Mouse (Mus musculus) E14TG2a.4 (cell line): ENCODE measurements around the gene Derl2.

Experiments used
- H3K27me3 ChIP-seq: 2 replicates; pipeline ENCODE4 v1.6.1; 2014; ENCODE audit warnings: low read length, control low read depth; ENCODE audit not compliant: insufficient read depth
- H3K36me3 ChIP-seq: 2 replicates; pipeline ENCODE4 v1.6.1; 2014; ENCODE audit warnings: low read length, control low read depth; ENCODE audit not compliant: insufficient read depth
- H3K4me1 ChIP-seq: replicated peaks from 2 replicates; pipeline ENCODE4 v1.6.1; 2014; ENCODE audit warnings: low read depth, low read length, control low read depth
- H3K4me3 ChIP-seq: replicated peaks from 2 replicates; pipeline ENCODE4 v1.5.1; 2014; ENCODE audit warnings: mild to moderate bottlenecking, low read length
- H3K9me3 ChIP-seq: 2 replicates; pipeline ENCODE4 v1.6.1; 2014; ENCODE audit warnings: low read length, control low read depth
- CTCF ChIP-seq: conservative IDR thresholded peaks from 2 replicates; pipeline ENCODE4 v1.5.1; 2014; ENCODE audit warnings: low read length
- NANOG ChIP-seq: IDR thresholded peaks from 2 replicates; pipeline ENCODE4 v1.6.1; 2014; ENCODE audit warnings: borderline replicate concordance, low read length, mixed read lengths
- POU5F1 ChIP-seq: IDR thresholded peaks from 2 replicates; pipeline ENCODE4 v1.6.1; 2014; ENCODE audit warnings: low read length, borderline replicate concordance

Gene Derl2

DNA sequence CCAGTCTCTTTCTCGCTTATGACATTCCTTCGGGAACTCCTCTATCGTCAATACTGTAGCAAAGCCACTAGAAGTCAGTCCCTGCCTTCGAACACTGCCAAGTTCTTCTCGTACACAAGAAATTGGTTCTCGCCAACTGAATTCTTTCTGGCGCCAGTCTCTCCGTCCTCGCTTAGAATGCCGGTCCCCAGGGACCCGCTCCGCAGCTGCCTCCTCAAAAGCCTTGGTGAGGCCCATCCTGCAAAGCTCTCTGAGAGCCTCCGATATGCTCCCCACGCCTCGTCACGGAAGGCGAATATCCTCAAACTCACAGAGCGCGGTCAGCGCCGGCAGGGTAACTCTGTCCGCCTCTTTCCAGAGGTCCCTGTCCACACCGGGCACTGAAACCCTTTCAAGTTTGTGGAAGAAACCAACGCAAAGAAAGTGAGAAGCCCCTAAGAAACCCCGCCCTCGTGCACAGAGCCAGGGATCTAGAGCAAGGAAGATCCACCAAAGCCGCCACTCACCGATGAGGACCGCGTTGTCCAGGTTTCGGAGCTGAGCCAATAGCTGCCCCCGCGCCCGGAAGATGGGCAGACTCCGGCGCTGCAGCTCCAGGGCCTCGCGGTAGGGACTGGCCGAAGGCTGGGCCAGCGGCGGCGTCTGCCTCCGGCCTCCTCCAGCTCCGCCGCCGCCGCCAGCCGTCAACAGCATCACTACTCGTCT lies 15.9 kb downstream of the Derl2 start:
- Histone ChIP-seq H3K4me3 (peak overlapping the region; percentile 100), H3K9me3 (no peaks in the 10 kb centered on the region), H3K27me3 (no peaks in the 10 kb centered on the region), H3K4me1 (peaks cover 31% of the 10 kb centered on the region), H3K36me3 (peaks cover 56% of the 10 kb centered on the region)
- no peak for TF ChIP-seq NANOG

DNA sequence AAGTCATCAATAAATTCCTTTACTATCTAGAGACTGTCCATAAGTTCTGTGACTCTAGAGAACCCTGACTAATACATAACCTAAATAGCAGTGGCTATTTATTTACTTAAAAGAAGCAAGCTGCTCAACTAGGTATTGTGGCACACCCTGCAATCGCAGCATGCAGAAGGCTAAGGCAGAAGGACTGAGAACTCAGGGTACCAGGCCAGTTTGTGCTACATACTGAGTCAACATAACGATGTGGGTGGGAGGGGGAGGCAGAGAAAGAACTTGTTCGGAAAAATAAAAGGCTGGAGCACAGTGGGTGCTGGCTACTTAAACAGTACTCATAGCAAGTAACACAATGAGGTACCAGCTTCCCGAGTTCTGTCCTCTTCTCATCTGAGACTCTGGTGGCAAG lies 18.5 kb downstream of the Derl2 start:
- H3K4me3 ChIP-seq, result no peak overlapping the region
- H3K4me1 ChIP-seq, result peaks cover 31% of the 10 kb centered on the region
- TF ChIP-seq NANOG (no peak), CTCF (no peak), POU5F1 (no peak)
- no peaks in the 10 kb centered on the region for H3K9me3 ChIP-seq
- H3K27me3 ChIP-seq, result no peaks in the 10 kb centered on the region
- H3K36me3 ChIP-seq, result peaks cover 63% of the 10 kb centered on the region

DNA sequence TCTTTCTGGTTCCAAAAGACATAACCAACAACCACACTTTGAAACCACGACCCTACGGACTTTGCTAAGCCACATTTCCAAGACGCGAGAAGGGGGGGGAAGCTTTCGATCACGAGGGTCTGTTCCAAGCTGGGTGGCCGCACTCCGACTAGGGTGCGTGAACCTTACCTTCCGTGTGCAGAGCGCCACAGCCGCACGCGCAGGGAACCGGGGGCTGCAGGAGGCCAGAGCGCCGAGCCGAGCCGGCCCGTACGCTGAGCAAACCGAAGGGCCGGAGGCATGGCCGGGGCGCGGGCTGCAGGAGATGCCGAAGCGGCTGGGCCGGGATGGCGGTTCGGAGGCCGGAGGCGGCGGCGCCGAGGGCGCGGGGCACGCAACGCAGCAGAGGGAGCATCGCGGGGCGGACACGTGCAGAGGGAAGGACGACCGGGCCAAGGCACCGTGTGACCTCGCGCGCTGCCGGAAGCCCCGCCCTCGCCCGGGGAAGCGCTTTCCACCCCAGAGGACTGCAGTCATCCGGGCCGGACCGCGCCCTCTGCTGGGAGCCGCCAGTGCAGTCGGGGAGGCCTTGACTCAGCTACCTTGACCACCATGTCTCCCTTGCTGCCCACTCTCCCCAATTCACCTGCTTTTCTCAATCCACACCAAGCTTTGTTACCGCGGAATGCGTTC lies 36.9 kb downstream of the Derl2 start, which contains the start of gene C1qbp:
Gene C1qbp, minus strand, starts transcription at position 470 of the 672 bp plus-strand sequence.
- no peaks in the 10 kb centered on the region for H3K27me3 ChIP-seq
- peak within 1 kb of the TSS; percentile 97 for H3K4me3 ChIP-seq
- peaks cover 56% of the 10 kb centered on the region for H3K4me1 ChIP-seq
- H3K36me3 ChIP-seq, result peaks cover 82% of the 10 kb centered on the region
- no peaks in the 10 kb centered on the region for H3K9me3 ChIP-seq
- TF ChIP-seq POU5F1, result no peak
- peak; percentile 40 for TF ChIP-seq CTCF

DNA sequence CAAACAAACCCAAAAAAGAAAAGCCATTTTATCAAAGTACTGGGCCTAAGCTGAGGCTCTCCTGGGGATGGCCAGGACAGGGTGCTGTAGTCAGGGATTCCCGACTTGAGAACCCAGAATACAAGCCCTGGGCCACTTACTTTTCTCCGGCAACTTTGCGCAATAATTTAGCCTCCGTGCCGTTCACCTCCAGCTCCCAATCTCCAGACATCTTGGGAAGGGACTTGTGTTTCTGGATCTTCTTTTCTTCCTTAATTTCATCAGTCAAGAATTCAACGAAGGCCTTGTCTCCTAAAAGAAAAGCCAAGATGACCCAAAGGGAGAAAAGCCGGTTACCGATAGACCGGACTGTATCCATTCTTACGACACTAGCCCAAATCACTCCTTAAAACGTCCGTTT lies 37.6 kb downstream of the Derl2 start:
- Histone ChIP-seq H3K27me3 (no peaks in the 10 kb centered on the region), H3K36me3 (peaks cover 82% of the 10 kb centered on the region), H3K4me1 (peaks cover 57% of the 10 kb centered on the region), H3K4me3 (peak overlapping the region; percentile 97), H3K9me3 (no peaks in the 10 kb centered on the region)
- TF ChIP-seq NANOG (no peak), CTCF (no peak), POU5F1 (no peak)

DNA sequence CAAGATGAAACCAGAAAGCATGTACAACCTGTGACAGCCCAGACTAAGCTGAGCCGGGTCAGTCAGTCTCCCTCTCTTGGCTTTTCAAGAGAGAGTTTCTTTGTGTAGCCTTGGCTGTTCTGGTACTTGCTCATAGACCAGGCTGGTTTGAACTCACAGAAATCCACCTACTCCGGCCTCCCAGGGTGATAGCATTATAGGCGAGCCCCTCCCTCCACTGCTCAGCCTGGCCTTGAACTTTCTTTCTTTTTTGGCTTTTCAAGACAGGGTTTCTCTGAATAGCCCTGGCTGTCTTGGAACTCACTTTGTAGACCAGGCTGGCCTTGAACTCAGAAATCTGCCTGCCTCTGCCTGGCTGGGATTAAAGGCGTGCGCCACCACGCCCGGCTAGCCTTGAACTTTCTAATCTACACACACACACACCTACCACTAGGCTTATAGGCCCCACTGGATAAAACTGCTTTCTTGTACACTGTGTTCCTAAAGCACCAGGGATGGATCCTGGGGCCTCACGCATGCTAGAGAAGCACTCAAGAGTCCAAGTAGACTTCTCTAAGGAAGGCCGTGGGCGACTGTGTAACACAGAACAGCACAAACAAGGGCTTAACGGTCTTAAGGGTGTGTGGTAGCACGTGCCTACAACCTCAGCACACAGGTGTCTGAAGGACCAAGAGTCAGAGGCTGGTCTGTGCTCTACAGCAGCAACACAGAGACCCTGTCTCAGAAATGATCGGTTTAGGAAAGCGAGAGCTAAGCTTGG lies 38.7 kb downstream of the Derl2 start:
- Histone ChIP-seq H3K9me3 (no peaks in the 10 kb centered on the region), H3K4me3 (peak overlapping the region; percentile 97), H3K4me1 (peaks cover 49% of the 10 kb centered on the region), H3K36me3 (peaks cover 82% of the 10 kb centered on the region), H3K27me3 (no peaks in the 10 kb centered on the region)
- no peak for TF ChIP-seq POU5F1
- no peak for TF ChIP-seq NANOG
- TF ChIP-seq CTCF, result no peak

DNA sequence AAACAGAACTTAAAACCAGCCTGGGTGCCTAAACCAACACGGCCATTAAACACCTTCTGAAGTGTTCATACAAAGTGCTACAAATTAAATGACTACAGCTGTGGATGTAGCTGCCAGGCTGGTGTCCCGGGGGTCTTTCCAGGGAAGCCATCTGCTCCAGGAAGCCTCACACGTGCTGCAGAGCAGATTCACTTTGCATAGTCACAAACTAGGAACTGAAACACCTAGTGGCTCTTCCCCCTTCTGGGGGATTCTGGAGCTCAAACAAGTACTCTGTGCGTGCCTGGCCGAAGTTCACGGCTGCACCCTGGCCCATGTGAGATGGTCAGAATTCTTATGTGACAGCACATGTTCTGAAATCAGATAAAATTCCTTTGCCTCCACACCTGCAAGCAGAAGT lies 39.4 kb downstream of the Derl2 start:
- no peak for TF ChIP-seq NANOG
- no peak for TF ChIP-seq POU5F1
- no peak for TF ChIP-seq CTCF
- Histone ChIP-seq H3K4me3 (peak overlapping the region; percentile 97), H3K27me3 (no peaks in the 10 kb centered on the region), H3K9me3 (no peaks in the 10 kb centered on the region), H3K4me1 (peaks cover 47% of the 10 kb centered on the region), H3K36me3 (peaks cover 82% of the 10 kb centered on the region)

DNA sequence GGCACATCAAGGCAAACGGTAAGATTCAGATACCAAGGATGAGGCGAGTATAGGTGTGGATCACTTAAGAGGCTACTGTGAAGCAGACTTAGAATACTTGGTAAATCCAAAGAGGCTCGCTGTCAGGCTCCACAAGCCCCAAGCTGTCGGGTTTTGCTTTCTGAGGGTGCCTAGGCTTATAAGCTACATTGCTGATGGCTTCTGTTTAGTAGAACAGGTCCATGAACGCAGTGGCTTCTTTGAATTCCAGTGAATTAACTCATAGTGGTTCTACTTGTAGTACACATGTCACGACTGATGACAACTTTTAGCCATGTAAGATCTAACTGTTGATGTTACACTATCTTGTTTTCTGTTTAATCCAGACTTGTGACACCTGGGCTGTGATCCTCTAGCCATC lies 42.3 kb downstream of the Derl2 start:
- TF ChIP-seq NANOG (no peak), CTCF (no peak), POU5F1 (no peak)

DNA sequence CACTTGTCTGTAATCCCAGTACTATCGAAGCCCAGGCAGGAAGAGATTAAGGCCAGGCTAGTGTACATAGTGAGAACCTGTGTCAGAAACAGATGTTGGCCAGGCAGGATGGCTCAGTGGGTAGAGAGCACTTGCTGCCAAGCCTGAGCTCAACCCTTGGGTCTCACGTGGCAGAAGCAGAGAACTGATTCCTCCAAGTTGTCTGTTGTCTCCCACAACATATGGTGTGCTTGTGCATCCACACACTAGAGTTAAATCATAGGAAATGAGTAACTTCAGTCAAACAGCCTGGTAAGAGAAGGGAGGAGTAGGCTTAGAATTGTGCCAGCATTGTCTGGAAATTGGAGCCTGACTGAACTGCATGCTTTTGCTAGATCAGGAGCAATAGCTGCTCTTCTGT lies 44.4 kb downstream of the Derl2 start:
- no peak overlapping the region for H3K4me3 ChIP-seq
- H3K36me3 ChIP-seq, result peaks cover 86% of the 10 kb centered on the region
- peaks cover 39% of the 10 kb centered on the region for H3K4me1 ChIP-seq
- no peaks in the 10 kb centered on the region for H3K9me3 ChIP-seq
- no peak for TF ChIP-seq POU5F1
- TF ChIP-seq CTCF, result no peak
- no peak for TF ChIP-seq NANOG
- no peaks in the 10 kb centered on the region for H3K27me3 ChIP-seq

More for the DNA sequence above, 42.3 kb downstream of the Derl2 start:
- Histone ChIP-seq H3K27me3 (no peaks in the 10 kb centered on the region), H3K9me3 (no peaks in the 10 kb centered on the region), H3K4me3 (no peak overlapping the region), H3K36me3 (peaks cover 97% of the 10 kb centered on the region), H3K4me1 (peaks cover 44% of the 10 kb centered on the region)
